Mouse (Mus musculus): ENCODE data around the gene Mrpl47.
A peak's percentile ranks its signal among the peaks of the same experiment; 100 is the strongest.
"Not testable (repeated sequence)": the region's sequence is repeated elsewhere in the genome, so short reads cannot be mapped to it uniquely, and the experiment has no call there.

Mrpl47 gene

GRCm38 (mm10) chr3:32705647-32706348 is 31.6 kb downstream of the Mrpl47 start, which contains the start of gene Actl6a:
Gene Actl6a, plus strand, starts transcription at chr3:32706298.
- DNase-seq, result not testable (repeated sequence)

DNA sequence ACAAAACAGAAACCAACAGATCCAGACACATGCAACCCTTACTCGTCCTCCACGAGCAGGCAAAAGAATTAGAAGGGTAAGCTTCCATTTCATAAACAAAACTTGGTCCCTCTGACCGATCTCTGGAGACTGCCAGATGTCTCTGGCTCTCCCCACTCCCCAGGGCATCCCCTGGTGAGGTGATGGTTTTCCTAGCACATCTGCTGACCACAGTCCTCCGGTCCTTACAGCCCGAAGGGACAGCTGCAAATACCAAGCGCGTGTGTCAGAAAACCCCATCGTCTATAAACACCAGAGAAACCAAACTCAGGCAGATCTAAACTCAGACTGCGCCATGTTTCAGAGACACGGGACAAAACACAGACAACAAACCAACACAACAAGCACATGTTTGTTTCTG is 32.8 kb downstream of the Mrpl47 start:
- DNase-seq, result not testable (repeated sequence)

- not testable (repeated sequence) for DNase-seq
Measured at GRCm38 (mm10) chr3:32704021-32704420, 33.4 kb downstream of the Mrpl47 start.

DNA sequence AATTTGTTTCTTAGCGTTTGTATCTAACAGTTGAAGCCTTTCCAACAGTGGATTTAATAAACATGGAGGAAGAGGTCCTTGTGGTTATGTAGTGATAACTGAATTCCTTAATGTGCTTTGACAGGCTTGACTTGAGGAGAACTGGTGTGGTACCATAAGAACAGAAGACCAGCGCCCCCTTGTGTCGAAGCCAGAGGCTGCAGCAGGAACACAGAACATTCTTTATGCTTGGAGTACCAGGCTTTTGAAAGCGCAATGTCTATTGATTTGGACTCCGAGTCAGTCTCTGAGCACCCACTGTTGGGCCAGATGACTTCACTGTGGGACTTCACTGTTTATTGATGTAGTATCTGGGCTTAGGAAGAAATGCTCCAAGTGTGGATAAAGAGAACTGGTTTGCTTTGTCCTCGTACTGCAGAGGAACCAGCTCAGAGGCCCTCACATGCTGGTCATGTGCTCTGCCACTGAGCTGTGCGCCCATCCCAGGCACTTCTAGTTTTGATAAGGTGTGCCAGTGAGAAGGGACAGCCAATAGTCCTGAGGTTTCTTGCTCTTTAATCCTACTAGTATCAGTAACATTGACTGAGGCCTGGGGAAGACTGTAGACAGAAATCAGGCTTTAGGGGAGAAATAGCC is 39.1 kb downstream of the Mrpl47 start:
- peak; percentile 94 to 95 for DNase-seq

DNA sequence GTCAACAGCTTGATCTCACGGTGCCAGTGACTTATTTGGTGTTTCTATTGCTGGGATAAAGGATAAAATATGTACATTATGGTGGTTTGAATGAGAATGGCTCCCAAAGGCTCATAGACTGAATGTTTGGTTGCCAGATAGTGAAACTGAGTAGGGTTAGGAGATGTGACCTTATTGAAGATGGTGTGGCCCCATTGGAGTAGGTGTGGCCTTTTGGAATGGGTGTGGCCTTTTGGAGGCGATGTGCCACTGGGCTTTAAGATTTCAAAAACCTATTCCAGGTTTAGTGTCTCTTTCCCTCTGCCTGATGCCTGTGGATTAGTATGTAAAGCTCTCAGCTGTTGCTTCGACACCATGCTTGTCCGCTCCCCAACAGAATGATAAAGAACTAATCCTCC is 41.8 kb downstream of the Mrpl47 start:
- DNase-seq, result no peak

- no peak for DNase-seq
Measured at GRCm38 (mm10) chr3:32694737-32695582, 42.4 kb downstream of the Mrpl47 start.

DNA sequence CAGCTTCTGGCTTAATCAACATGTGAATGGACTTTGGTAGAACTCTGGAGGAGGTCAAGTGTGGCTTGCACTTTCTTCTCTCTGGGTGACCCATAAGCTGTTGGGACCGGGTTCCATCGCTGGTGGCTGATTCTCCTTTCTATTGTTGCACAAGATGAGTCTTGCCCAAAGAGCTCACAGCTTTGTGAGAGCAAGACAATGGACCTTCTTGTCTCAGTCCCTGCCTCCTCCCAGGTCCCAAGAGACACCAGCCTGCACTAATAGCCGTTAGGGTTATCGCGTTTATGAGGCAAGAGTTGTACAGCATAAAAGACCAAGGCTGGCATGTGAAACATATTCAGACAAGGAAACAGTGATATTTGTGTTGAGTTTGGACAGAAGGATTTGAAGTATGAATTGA is 43.2 kb downstream of the Mrpl47 start:
- DNase-seq, result no peak

GRCm38 (mm10) chr3:32691841-32692240 is 45.6 kb downstream of the Mrpl47 start:
- DNase-seq, result no peak

DNA sequence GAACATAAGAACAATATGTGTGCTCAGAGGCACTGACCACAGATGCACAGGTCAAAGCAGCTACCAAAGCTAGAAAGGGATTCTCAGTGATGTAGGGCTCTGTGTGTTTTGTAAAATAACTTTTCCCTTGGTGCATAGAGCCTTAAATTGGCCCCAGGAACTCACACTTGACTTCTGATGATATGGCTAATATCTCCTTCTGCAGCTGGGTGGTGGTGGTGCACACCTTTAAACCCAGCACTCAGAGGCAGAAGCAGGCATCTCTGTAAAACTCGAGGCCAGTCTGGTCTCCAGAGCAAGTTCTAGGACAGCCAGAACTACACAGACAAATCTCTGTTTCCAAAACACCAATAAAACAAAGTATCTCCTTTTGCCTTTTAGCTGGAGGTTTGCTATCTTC is 46.5 kb downstream of the Mrpl47 start:
- no peak for DNase-seq

- DNase-seq, result no peak
Measured at GRCm38 (mm10) chr3:32690008-32690407, 47.4 kb downstream of the Mrpl47 start.

DNA sequence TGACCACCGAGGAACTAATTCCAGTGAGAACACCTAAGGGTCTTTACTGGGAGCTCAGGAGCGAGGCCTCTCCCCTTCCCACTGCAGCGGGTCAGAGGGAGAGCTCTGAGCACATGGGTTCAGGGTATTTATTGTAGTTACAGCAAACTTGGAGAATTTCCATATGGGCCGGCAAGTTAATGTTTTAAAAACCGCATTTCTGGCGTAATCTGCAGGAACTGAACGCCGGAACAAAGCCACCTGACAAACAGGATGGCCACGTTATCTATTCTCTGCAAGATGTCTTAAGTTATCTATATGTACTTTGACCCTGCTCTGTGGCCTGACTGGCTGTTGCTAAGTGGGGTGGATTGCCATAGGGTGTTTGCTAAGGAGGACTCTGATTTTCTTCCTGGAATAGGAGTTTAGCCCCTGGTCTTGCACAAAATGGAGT is 47.8 kb downstream of the Mrpl47 start:
- DNase-seq, result no peak

GRCm38 (mm10) chr3:32687156-32687555 is 50.2 kb downstream of the Mrpl47 start:
- no peak for DNase-seq

- DNase-seq, result no peak
Measured at GRCm38 (mm10) chr3:32686537-32686936, 50.9 kb downstream of the Mrpl47 start.

DNA sequence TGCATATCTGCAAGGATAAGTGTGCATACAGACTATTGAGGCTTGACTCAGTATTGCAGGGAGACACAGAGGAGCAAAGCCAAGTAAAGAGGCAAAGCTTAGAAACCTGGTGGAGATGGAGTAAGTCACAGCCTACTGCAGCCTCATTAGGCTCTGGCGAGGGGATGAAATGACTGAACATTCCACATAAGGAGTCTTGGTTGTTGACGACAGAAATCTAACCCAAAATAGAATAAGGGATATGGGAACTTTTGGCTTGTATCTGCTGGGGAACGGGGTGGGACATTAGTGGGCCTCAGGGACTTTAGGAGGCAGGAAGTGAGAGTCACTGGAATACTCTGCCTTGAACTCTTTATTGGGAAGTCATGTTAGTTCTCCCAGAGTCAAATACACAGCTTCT is 52.8 kb downstream of the Mrpl47 start:
- DNase-seq, result no peak

- no peak for DNase-seq
Measured at GRCm38 (mm10) chr3:32682910-32683531, 54.4 kb downstream of the Mrpl47 start.

DNA sequence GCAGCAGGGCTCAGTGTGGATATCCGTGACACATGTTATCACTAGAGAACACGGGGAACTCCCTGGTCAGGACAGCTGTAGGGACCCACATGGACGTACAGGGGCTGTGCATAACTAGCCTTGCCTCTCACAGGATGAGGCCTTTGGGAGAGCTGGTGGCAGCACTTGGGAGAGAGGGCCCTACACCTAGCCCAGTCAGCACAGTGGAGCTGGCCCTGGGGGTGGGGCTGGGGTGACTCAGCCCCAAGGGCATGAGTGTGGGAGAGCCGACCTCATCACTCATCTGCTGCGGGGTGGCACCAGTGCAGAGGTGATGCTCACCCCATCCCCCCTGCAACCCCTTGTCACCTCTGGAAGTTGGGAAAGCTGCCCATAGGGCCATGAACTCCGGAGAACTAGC is 61.0 kb downstream of the Mrpl47 start:
- no peak for DNase-seq

Measured in cerebellum, postnatal 10 days (tissue).